Comparison of ENCODE assay signal across 12 mouse cellular contexts in genomic region chr2:158606511-158606964, GRCm38 (mm10). TPM values are rescaled to one million over a fixed set of nuclear protein-coding genes. Genes with fewer than 3 reads are reported as not detected.
A peak's percentile ranks its signal among the peaks of the same experiment; 100 is the strongest.
DNase-seq lines count a peak whose midpoint lies in the region; ATAC-seq lines count a peak whose summit lies in the region.
"Had no signal": no experiment of that assay in that cellular context is flagged by ENCODE, and none has a peak within 500 bp of the region (broad histone marks: within the 10 kb centered on the region; RNA-seq: fewer than 3 reads in every experiment).

No protein-coding gene starts in this region.

- peak overlapping the region; percentile 88 for H3K27ac ChIP-seq in forebrain, embryonic 14.5 days (ENCODE audit: low read depth, low read length)
- no peak overlapping the region for H3K27ac ChIP-seq in liver, embryonic 13.5 days
- H3K27ac ChIP-seq: limb, embryonic 10.5 days had no signal

- ATAC-seq in forebrain, embryonic 14.5 days: peak; percentile 54
- peak; percentile 48; the same call in 1 of the 2 replicates for ATAC-seq in liver, embryonic 13.5 days (ENCODE audit: low read depth)
- ATAC-seq in neutrophil, adult 5-6 weeks (ENCODE audit: extremely low read depth, insufficient number of reproducible peaks, low FRiP score, poor library complexity, severe bottlenecking): 0 out of 2 replicates have a peak, but pooled peaks have one; percentile 31

- H3K9me3 ChIP-seq in forebrain, embryonic 14.5 days (replicated peaks; ENCODE audit: control insufficient read depth, low read length): no peaks in the 10 kb centered on the region
- no peaks in the 10 kb centered on the region for H3K9me3 ChIP-seq in liver, embryonic 13.5 days (replicated peaks)
- H3K9me3 ChIP-seq: limb, embryonic 10.5 days had no signal

- intact Hi-C loops in heart, postnatal 36 days (cut with DNase I): no loop called here

- peaks cover 37% of the 10 kb centered on the region for H3K27me3 ChIP-seq in forebrain, embryonic 14.5 days (replicated peaks; ENCODE audit: control insufficient read depth, insufficient read depth, low read length)
- H3K27me3 ChIP-seq in liver, embryonic 13.5 days: peaks cover 78% of the 10 kb centered on the region

- H3K4me3 ChIP-seq in forebrain, embryonic 14.5 days (ENCODE audit: low read depth, low read length): peak overlapping the region; percentile 47
- H3K4me3 ChIP-seq in liver, embryonic 13.5 days (replicated peaks): no peak overlapping the region
- H3K4me3 ChIP-seq: limb, embryonic 10.5 days had no signal

- peak; percentile 80 for DNase-seq in retina, postnatal 1 day
- DNase-seq in retina, embryonic 14.5 days (ENCODE audit: low spot score): no peak
- peak; percentile 91 for DNase-seq in forebrain, embryonic 14.5 days (ENCODE audit: low spot score)
- DNase-seq in liver, embryonic 13.5 days: no peak
- no peak for DNase-seq in spleen, adult 18-20 months
- DNase-seq in spleen, postnatal 14 days (ENCODE audit: low spot score in 2 of 2): no peak
- no peak for DNase-seq in heart, postnatal 36 days
- DNase-seq: cerebellum, adult 11-12 months; heart, postnatal 10 days; thymus, postnatal 4 days had no signal

- H3K36me3 ChIP-seq in forebrain, embryonic 14.5 days (ENCODE audit: control insufficient read depth, insufficient read depth, low read length): no peaks in the 10 kb centered on the region
- no peaks in the 10 kb centered on the region for H3K36me3 ChIP-seq in liver, embryonic 13.5 days
- H3K36me3 ChIP-seq: limb, embryonic 10.5 days had no signal

- peak overlapping the region; percentile 85 for H3K9ac ChIP-seq in forebrain, embryonic 14.5 days (ENCODE audit: low read length)
- no peak overlapping the region for H3K9ac ChIP-seq in liver, embryonic 13.5 days

- peaks cover 6% of the 10 kb centered on the region for H3K4me1 ChIP-seq in forebrain, embryonic 14.5 days (ENCODE audit: control insufficient read depth, insufficient read depth, low read length)
- H3K4me1 ChIP-seq in liver, embryonic 13.5 days (replicated peaks): peaks cover 26% of the 10 kb centered on the region

- 1% methylated on average over 4 of the region's 4 CpGs for WGBS in forebrain, embryonic 14.5 days
- WGBS in liver, embryonic 13.5 days (ENCODE audit: insufficient replicate concordance): 4% methylated on average over 4 of the region's 4 CpGs

- H3K4me2 ChIP-seq in forebrain, embryonic 14.5 days (ENCODE audit: low read length): peak overlapping the region; percentile 56
- H3K4me2 ChIP-seq in liver, embryonic 13.5 days: 0 out of 2 replicates have a peak overlapping the region, but pooled peaks have one; percentile 9

RNA-seq across cellular contexts. Expression of gene Slc32a1, which starts 4.0 kb away (rescaled TPM):
- 4.6 and 6.4 TPM in 2 replicates for polyA plus RNA-seq in forebrain, embryonic 14.5 days (2014; fragmentation: Nextera tagmentation; extraction: Ambion mirVana)
- not detected in 2 replicates for polyA plus RNA-seq in liver, embryonic 13.5 days (2015; fragmentation: Nextera tagmentation; extraction: Ambion mirVana)
- total RNA-seq in neutrophil, adult 5-6 weeks (2017): not detected in 2 replicates
- total RNA-seq in heart, postnatal 36 days (2021): not detected
- total RNA-seq: heart, postnatal 10 days had no signal
- polyA plus RNA-seq: limb, embryonic 10.5 days had no signal

RNA-seq across cellular contexts. Expression of gene Actr5, which starts 18.1 kb away (rescaled TPM):
- polyA plus RNA-seq in forebrain, embryonic 14.5 days (2014; fragmentation: Nextera tagmentation; extraction: Ambion mirVana): 10.4 and 12.8 TPM in 2 replicates
- polyA plus RNA-seq in liver, embryonic 13.5 days (2015; fragmentation: Nextera tagmentation; extraction: Ambion mirVana): 5.4 and 6.3 TPM in 2 replicates
- total RNA-seq in neutrophil, adult 5-6 weeks (2017): 29.6 and 32.8 TPM in 2 replicates
- total RNA-seq in heart, postnatal 36 days (2021): 1 to 10 TPM; 6.1 to 7.3 TPM

RNA-seq across cellular contexts. Expression of gene Ppp1r16b, which starts 58.7 kb away (rescaled TPM):
- 12.4 and 18.4 TPM in 2 replicates for polyA plus RNA-seq in forebrain, embryonic 14.5 days (2014; fragmentation: Nextera tagmentation; extraction: Ambion mirVana)
- 1.3 TPM in 2 replicates for polyA plus RNA-seq in liver, embryonic 13.5 days (2015; fragmentation: Nextera tagmentation; extraction: Ambion mirVana)
- total RNA-seq in neutrophil, adult 5-6 weeks (2017): 51.2 and 52.0 TPM in 2 replicates
- total RNA-seq in heart, postnatal 36 days (2021): 10 to 100 TPM; 11.3 to 13.4 TPM

Comparison
In these comparisons a context has a peak if more than half of its experiments do, and no peak if none do; other contexts are left out.
1. DNase-seq: peak in retina, postnatal 1 day (single experiment) and forebrain, embryonic 14.5 days (single experiment); none in retina, embryonic 14.5 days (single experiment), liver, embryonic 13.5 days (single experiment), spleen, adult 18-20 months (0 of 2), spleen, postnatal 14 days (0 of 2) and heart, postnatal 36 days (0 of 2).
2. Peak in every context shown above with its lines, with median percentiles within 50 percentile points of each other: ATAC-seq.